Mouse (Mus musculus) bone marrow, adult 2 months (tissue): ENCODE measurements at regions not wholly inside any gene's neighbourhood (a gene's known extent, or its start where the extent isn't known, plus 50 kb on each side); places are given as distances from the start of the nearest gene placed in this dataset.

Experiments
- CTCF ChIP-seq: fragments of 200-500 bp; IDR thresholded peaks from 2 replicates; pipeline ENCODE4 v1.5.1; 2011; ENCODE audit warnings: low read length, control low read depth; ENCODE audit not compliant: control insufficient read depth, insufficient read depth
- POLR2A ChIP-seq: fragments of 200-500 bp; IDR thresholded peaks from 2 replicates; pipeline ENCODE4 v1.6.1; 2011; ENCODE audit warnings: low read depth, mild to moderate bottlenecking, control low read depth, low read length, borderline replicate concordance; ENCODE audit not compliant: control insufficient read depth

DNA sequence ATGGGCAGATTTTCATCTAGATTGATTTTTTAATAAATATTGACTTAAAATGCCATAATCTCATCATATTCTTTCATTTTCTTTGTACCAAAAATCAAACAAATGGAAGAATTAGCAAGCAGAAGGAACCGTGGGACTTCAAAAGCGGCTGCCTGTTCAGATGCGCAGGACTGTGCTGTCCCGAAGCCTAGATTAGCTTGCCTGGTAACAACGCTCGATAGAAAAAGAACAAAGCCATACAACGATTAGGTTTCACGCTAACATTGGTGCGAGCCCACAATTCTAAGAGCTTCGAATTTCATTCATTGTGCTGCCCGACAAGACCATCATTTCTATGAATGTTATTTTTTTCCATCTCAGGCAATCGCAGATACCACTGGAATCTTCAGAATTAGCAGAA lies 262.1 kb upstream of the Irx5 start:
- TF ChIP-seq CTCF (no peak), POLR2A (no peak)
